Mouse (Mus musculus): ENCODE data around the gene Hddc3. TPM values are rescaled to one million over a fixed set of nuclear protein-coding genes. Genes with fewer than 3 reads are reported as not detected.
A peak's percentile ranks its signal among the peaks of the same experiment; 100 is the strongest.

Gene Hddc3
- total RNA-seq, 2 experiments from 2014 or later = 45.5 to 46.6 TPM

- peak in 1 of 2 experiments; percentile 52 for DNase-seq (ENCODE audit: low spot score in 2 of 2)
- H3K4me3 ChIP-seq = peak within 1 kb of the TSS; percentile 75
- peak within 1 kb of the TSS; percentile 91 for H3K27ac ChIP-seq
- TF ChIP-seq CTCF (conservative IDR thresholded peaks at IDR 0.05) = peak; percentile 72
Measured at GRCm38 (mm10) chr7:80340793-80341192, 2.1 kb upstream of the Hddc3 start, which contains the start of gene Unc45a. Gene Unc45a (minus strand): TSS chr7:80341005.

GRCm38 (mm10) chr7:80341793-80342192 is 1.1 kb upstream of the Hddc3 start:
- H3K27ac ChIP-seq = no peak overlapping the region
- DNase-seq (ENCODE audit: low spot score in 2 of 2) = no peak
- no peak overlapping the region for H3K4me3 ChIP-seq
- TF ChIP-seq CTCF (conservative IDR thresholded peaks at IDR 0.05) = no peak

GRCm38 (mm10) chr7:80343270-80344018 is 540 bp downstream of the Hddc3 start:
- DNase-seq (ENCODE audit: low spot score in 2 of 2) = no peak
- TF ChIP-seq CTCF (conservative IDR thresholded peaks at IDR 0.05) = 0 out of 2 replicates have a peak, but pooled peaks have one; percentile 2
- H3K27ac ChIP-seq = peak overlapping the region; percentile 96
- peak overlapping the region; percentile 66 for H3K4me3 ChIP-seq

GRCm38 (mm10) chr7:80346173-80346572 is 3.3 kb downstream of the Hddc3 start:
- H3K4me3 ChIP-seq = no peak overlapping the region
- no peak for TF ChIP-seq CTCF (conservative IDR thresholded peaks at IDR 0.05)
- DNase-seq (ENCODE audit: low spot score in 2 of 2) = no peak

GRCm38 (mm10) chr7:80346830-80347229 is 3.9 kb downstream of the Hddc3 start:
- no peak for TF ChIP-seq CTCF (conservative IDR thresholded peaks at IDR 0.05)
- Histone ChIP-seq H3K27ac (no peak overlapping the region), H3K4me3 (no peak overlapping the region)
- no peak for DNase-seq (ENCODE audit: low spot score in 2 of 2)

More at GRCm38 (mm10) chr7:80346173-80346572, 3.3 kb downstream of the Hddc3 start:
- no peak overlapping the region for H3K27ac ChIP-seq

- no peak for DNase-seq (ENCODE audit: low spot score in 2 of 2)
- H3K4me3 ChIP-seq = no peak overlapping the region
- peak overlapping the region; percentile 23; the same call in 1 of the 2 replicates for H3K27ac ChIP-seq
- TF ChIP-seq CTCF (conservative IDR thresholded peaks at IDR 0.05) = no peak
Measured at GRCm38 (mm10) chr7:80347670-80348586, 5.0 kb downstream of the Hddc3 start.

- H3K27ac ChIP-seq = no peak overlapping the region
- H3K4me3 ChIP-seq = no peak overlapping the region
- DNase-seq (ENCODE audit: low spot score in 2 of 2) = no peak
- TF ChIP-seq CTCF (conservative IDR thresholded peaks at IDR 0.05) = no peak
Measured at GRCm38 (mm10) chr7:80350808-80351207, 7.9 kb downstream of the Hddc3 start.

- no peak overlapping the region for H3K4me3 ChIP-seq
- no peak for DNase-seq (ENCODE audit: low spot score in 2 of 2)
- no peak overlapping the region for H3K27ac ChIP-seq
- no peak for TF ChIP-seq CTCF (conservative IDR thresholded peaks at IDR 0.05)
Measured at GRCm38 (mm10) chr7:80352920-80353319, 10.0 kb downstream of the Hddc3 start.

GRCm38 (mm10) chr7:80356351-80356750 is 13.4 kb downstream of the Hddc3 start:
- DNase-seq (ENCODE audit: low spot score in 2 of 2) = no peak
- no peak overlapping the region for H3K4me3 ChIP-seq
- no peak for TF ChIP-seq CTCF (conservative IDR thresholded peaks at IDR 0.05)
- peak overlapping the region; percentile 81 for H3K27ac ChIP-seq

- peak overlapping the region; percentile 81 for H3K27ac ChIP-seq
Measured at GRCm38 (mm10) chr7:80357156-80357555, 14.3 kb downstream of the Hddc3 start.

GRCm38 (mm10) chr7:80358039-80358438 is 15.1 kb downstream of the Hddc3 start:
- no peak for TF ChIP-seq CTCF (conservative IDR thresholded peaks at IDR 0.05)
- Histone ChIP-seq H3K4me3 (no peak overlapping the region), H3K27ac (peak overlapping the region; percentile 81)
- no peak for DNase-seq (ENCODE audit: low spot score in 2 of 2)

More at GRCm38 (mm10) chr7:80357156-80357555, 14.3 kb downstream of the Hddc3 start:
- H3K4me3 ChIP-seq = no peak overlapping the region
- TF ChIP-seq CTCF (conservative IDR thresholded peaks at IDR 0.05) = 0 out of 2 replicates have a peak, but pooled peaks have one; percentile 19
- DNase-seq (ENCODE audit: low spot score in 2 of 2) = peak in 1 of 2 experiments; percentile 56

- Histone ChIP-seq H3K27ac (no peak overlapping the region), H3K4me3 (no peak overlapping the region)
- no peak for TF ChIP-seq CTCF (conservative IDR thresholded peaks at IDR 0.05)
- no peak for DNase-seq (ENCODE audit: low spot score in 2 of 2)
Measured at GRCm38 (mm10) chr7:80360435-80360834, 17.5 kb downstream of the Hddc3 start.

GRCm38 (mm10) chr7:80365759-80366158 is 22.9 kb downstream of the Hddc3 start:
- DNase-seq (ENCODE audit: low spot score in 2 of 2) = no peak
- Histone ChIP-seq H3K27ac (no peak overlapping the region), H3K4me3 (no peak overlapping the region)
- TF ChIP-seq CTCF (conservative IDR thresholded peaks at IDR 0.05) = no peak
